Mouse (Mus musculus) layer of hippocampus, postnatal 36 days (tissue): Measurements from ENCODE around the gene Phgdh. TPM values are rescaled to one million over a fixed set of nuclear protein-coding genes. Genes with fewer than 3 reads are reported as not detected.

Source experiments
- DNase-seq, 2 experiments: peaks; one replicate each; pipeline ENCODE4 v3.0.0; 2022
- total RNA-seq, 2 experiments: library from RNA; stranded (reverse); gene quantifications; 2 replicates each; pipeline ENCODE4 v1.2.3; 2021

The Phgdh gene
- total RNA-seq, 2 experiments from 2014 or later: 69.9 to 76.2 TPM

GRCm38 (mm10) chr3:98291044-98291443 lies 48.7 kb downstream of the Phgdh start:
- DNase-seq: no peak

GRCm38 (mm10) chr3:98283205-98283604 lies 56.6 kb downstream of the Phgdh start:
- DNase-seq: no peak

- no peak for DNase-seq
These were observed 57.4 kb downstream of the Phgdh start for GRCm38 (mm10) chr3:98282422-98282821.

GRCm38 (mm10) chr3:98280933-98281678 lies 58.7 kb downstream of the Phgdh start:
- DNase-seq: peak; percentile 36 to 42

- no peak for DNase-seq
These were observed 59.4 kb downstream of the Phgdh start, which contains the start of gene Hmgcs2 for GRCm38 (mm10) chr3:98280204-98280932. Hmgcs2 (plus strand) TSS chr3:98280435.

DNA sequence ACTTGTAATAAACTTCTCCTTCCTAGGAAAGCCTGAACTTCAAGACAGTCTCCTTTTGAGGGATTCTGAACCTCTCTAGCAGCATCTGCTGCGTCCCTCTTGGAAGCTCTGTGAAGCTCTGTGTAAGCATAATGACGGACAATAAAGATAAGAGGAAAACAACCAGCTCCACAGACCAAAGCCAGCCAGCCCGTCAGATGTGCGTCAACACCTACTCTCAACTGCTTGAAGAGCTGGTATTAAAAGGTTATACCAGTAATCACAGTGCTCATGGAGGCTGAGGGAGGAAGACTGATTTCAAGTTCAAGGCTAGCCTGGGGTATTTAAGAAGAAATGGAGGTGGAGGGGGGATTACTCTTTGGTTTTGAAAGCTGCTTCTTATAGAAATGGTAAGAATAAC lies 60.1 kb downstream of the Phgdh start:
- DNase-seq: no peak

- no peak for DNase-seq
These were observed 66.0 kb downstream of the Phgdh start for GRCm38 (mm10) chr3:98273623-98274398.

DNA sequence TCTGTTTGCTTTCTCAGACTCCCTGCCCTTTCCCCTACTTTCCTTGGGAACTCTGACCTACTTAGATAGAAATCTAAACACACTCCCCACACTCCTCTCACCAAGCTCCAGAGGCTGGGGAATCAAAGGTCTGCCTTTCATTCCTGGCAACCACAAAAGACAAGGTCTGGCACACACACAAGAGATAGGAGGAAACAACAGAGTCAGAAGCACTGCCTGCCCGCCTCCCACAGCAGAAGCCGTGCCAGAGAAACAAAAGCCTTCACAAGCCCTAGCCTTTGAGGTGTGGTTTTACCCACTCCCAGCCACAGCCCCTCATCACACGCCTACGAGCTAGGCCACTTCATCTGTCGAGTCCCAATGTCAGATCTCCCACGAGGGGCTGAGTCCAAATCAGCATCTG lies 72.5 kb downstream of the Phgdh start:
- DNase-seq: no peak

Other genes starting within 250 kb of the Phgdh start
- gene Adam30, start 179.4 kb downstream of the Phgdh start, total RNA-seq: not detected
- not detected for gene Reg4, start 117.8 kb downstream of the Phgdh start, total RNA-seq
- 1 to 10 TPM; 8.9 to 9.9 TPM for gene Hmgcs2, start 59.6 kb downstream of the Phgdh start, total RNA-seq
- gene Zfp697, start 42.5 kb upstream of the Phgdh start, total RNA-seq: 10 to 100 TPM; 27.8 to 28.2 TPM
- gene Gm4450, start 117.1 kb upstream of the Phgdh start, total RNA-seq: not detected
- not detected for gene Hsd3b4, start 170.5 kb upstream of the Phgdh start, total RNA-seq
- gene Gm10681, start 248.8 kb upstream of the Phgdh start, total RNA-seq: not detected